Mouse (Mus musculus) ES-E14 (cell line): ENCODE measurements around the gene Ptk7. TPM values are rescaled to one million over a fixed set of nuclear protein-coding genes. Genes with fewer than 3 reads are reported as not detected.

ENCODE experiments used
- DNase-seq: peaks from one replicate; pipeline ENCODE4 v3.0.0-alpha.2; 2013; ENCODE audit warnings: low read depth, low spot score
- H3K27ac ChIP-seq: 2 replicates; pipeline ENCODE4 v1.5.1; 2012; ENCODE audit warnings: low read depth, mild to moderate bottlenecking, low read length, moderate library complexity, mixed read lengths; ENCODE audit not compliant: poor library complexity, insufficient read depth, severe bottlenecking
- H3K36me3 ChIP-seq: 2 replicates; pipeline ENCODE4 v1.6.1; 2012; ENCODE audit warnings: mild to moderate bottlenecking, low read length, moderate library complexity, mixed read lengths; ENCODE audit not compliant: control insufficient read depth, poor library complexity, insufficient read depth, severe bottlenecking
- H3K4me1 ChIP-seq, 2 experiments: fragments of 150-350 bp in 1 of 2; sonication (generic) in 1 of 2; 2 replicates each; pipeline ENCODE4 v1.6.1; 2012; ENCODE audit warnings: low read length in 2 of 2, mild to moderate bottlenecking in 1 of 2, mixed read lengths in 1 of 2; ENCODE audit not compliant: control insufficient read depth in 2 of 2, insufficient read depth in 2 of 2, poor library complexity in 1 of 2
- H3K4me3 ChIP-seq, 2 experiments: fragments of 150-350 bp in 1 of 2; sonication (generic) in 1 of 2; 2 replicates each; pipeline ENCODE4 v1.5.1; 2012; ENCODE audit warnings: low read length in 2 of 2, low read depth in 1 of 2, mild to moderate bottlenecking in 1 of 2, mixed read lengths in 1 of 2; ENCODE audit not compliant: insufficient read depth in 1 of 2, poor library complexity in 1 of 2, severe bottlenecking in 1 of 2
- H3K9ac ChIP-seq: 2 replicates; pipeline ENCODE4 v1.6.1; 2012; ENCODE audit warnings: low read depth, mild to moderate bottlenecking, low read length, mixed read lengths; ENCODE audit not compliant: poor library complexity, insufficient read depth, severe bottlenecking
- H3K9me3 ChIP-seq: fragments of 150-350 bp; sonication (generic); 2 replicates; pipeline ENCODE4 v1.6.1; 2012; ENCODE audit warnings: low read depth, mild to moderate bottlenecking, low read length; ENCODE audit not compliant: control insufficient read depth, insufficient read depth
- CHD2 ChIP-seq: IDR thresholded peaks from 2 replicates; pipeline ENCODE4 v1.6.1; 2014; ENCODE audit warnings: mild to moderate bottlenecking, low read depth, low read length, inconsistent platforms
- HCFC1 ChIP-seq: IDR thresholded peaks from 2 replicates; pipeline ENCODE4 v1.6.1; 2012; ENCODE audit warnings: low read length, inconsistent platforms, borderline replicate concordance; ENCODE audit not compliant: insufficient read depth
- MAFK ChIP-seq: IDR thresholded peaks from 2 replicates; pipeline ENCODE4 v1.6.1; 2014; ENCODE audit warnings: mild to moderate bottlenecking, low read depth, low read length, inconsistent platforms; ENCODE audit not compliant: insufficient read depth
- ZC3H11A ChIP-seq: IDR thresholded peaks from 2 replicates; pipeline ENCODE4 v1.6.1; 2012; ENCODE audit warnings: low read depth, mild to moderate bottlenecking, inconsistent platforms, low read length, borderline replicate concordance
- ZNF384 ChIP-seq: IDR thresholded peaks from 2 replicates; pipeline ENCODE4 v1.6.1; 2012; ENCODE audit warnings: low read depth, low read length, inconsistent platforms
- in situ Hi-C, 2 experiments: fragments of 600-800 bp; cut with MboI; formaldehyde crosslinking; loops; one replicate each; pipeline ENCODE4 v1.15.1; 2025; ENCODE audit warnings: low sequenced_read_pairs in 2 of 2, inconsistent platforms in 1 of 2; ENCODE audit not compliant: unreplicated experiment in 2 of 2
- total RNA-seq: library from RNA; depleted of rRNA; stranded (reverse); fragments of 300-350 nt; gene quantifications from 2 replicates; pipeline ENCODE4 v1.2.3, GENCODE M21; 2012

Gene Ptk7
- total RNA-seq, 1 experiment = 200 TPM

DNA sequence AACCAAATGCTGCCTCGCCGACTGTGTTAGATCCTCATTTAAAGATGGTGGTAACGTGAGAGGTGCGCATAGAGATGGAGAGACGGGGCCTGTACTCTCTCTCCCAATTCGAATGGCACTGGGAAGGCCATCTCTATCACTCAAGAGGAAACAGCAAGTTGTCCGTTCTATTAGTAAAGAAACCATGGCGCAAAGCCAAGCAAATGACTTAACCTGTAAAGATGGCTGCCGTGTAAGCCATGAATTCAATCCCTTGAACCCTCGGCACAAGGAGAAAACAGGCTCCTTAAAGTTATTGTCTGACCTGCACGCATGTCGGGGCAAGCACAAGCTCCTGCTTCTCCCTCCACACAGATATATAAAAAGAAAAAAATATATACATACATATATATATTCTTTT lies 11.5 kb downstream of the Ptk7 start:
- DNase-seq = no peak
- H3K27ac ChIP-seq = no peak overlapping the region; the same call in 1 of the 2 replicates
- H3K4me3 ChIP-seq = peak overlapping the region in 1 of 2 experiments; percentile 51; a peak in 1 of 4 replicates
- H3K9ac ChIP-seq = no peak overlapping the region
- H3K4me1 ChIP-seq = peaks cover 27 to 41% of the 10 kb centered on the region in 2 experiments
- in situ Hi-C loops = no loop called here
- H3K9me3 ChIP-seq = no peaks in the 10 kb centered on the region
- TF ChIP-seq ZC3H11A = no peak
- TF ChIP-seq ZNF384 = no peak
- TF ChIP-seq MAFK = no peak
- TF ChIP-seq HCFC1 = no peak
- no peak for TF ChIP-seq CHD2
- no peaks in the 10 kb centered on the region; the same call in 1 of the 2 replicates for H3K36me3 ChIP-seq

- no peak for DNase-seq
- H3K36me3 ChIP-seq = no peaks in the 10 kb centered on the region; the same call in 1 of the 2 replicates
- H3K4me3 ChIP-seq = no peak overlapping the region
- peak overlapping the region; percentile 4; the same call in 1 of the 2 replicates for H3K27ac ChIP-seq
- H3K4me1 ChIP-seq = peaks cover 35 to 41% of the 10 kb centered on the region in 2 experiments
- no peaks in the 10 kb centered on the region for H3K9me3 ChIP-seq
- peak overlapping the region; percentile 0; the same call in 1 of the 2 replicates for H3K9ac ChIP-seq
- in situ Hi-C loops = no loop called here
- TF ChIP-seq MAFK (no peak), CHD2 (no peak)
Observed at GRCm38 (mm10) chr17:46613229-46613628, 16.1 kb downstream of the Ptk7 start.

DNA sequence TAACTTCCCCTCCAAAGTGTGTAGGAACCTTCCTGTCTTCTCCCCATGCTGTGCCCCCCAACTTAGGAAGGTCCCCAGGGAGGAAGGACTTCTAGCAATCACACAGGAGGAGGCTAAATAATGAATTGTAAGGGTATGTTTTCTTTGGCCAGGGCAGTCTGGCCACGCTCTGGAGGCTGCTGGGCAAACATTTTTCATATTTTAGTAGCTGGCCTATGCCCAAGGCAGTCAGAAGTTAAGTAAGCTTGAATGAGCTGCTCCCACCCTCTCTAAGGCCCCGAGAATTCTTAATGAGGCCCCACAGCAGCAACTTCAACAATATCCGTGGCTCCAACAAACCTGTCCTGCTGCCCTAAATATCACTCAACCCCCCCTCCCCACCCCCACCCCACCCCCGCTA lies 16.5 kb downstream of the Ptk7 start:
- Histone ChIP-seq H3K27ac (peak overlapping the region; percentile 45; the same call in 1 of the 2 replicates), H3K9ac (no peak overlapping the region), H3K4me3 (no peak overlapping the region), H3K9me3 (no peaks in the 10 kb centered on the region), H3K36me3 (no peaks in the 10 kb centered on the region; the same call in 1 of the 2 replicates), H3K4me1 (peaks cover 33 to 43% of the 10 kb centered on the region in 2 experiments)
- in situ Hi-C loops = no loop called here
- TF ChIP-seq MAFK = no peak
- TF ChIP-seq CHD2 = no peak
- TF ChIP-seq HCFC1 = no peak
- no peak for TF ChIP-seq ZC3H11A
- TF ChIP-seq ZNF384 = no peak
- no peak for DNase-seq

DNA sequence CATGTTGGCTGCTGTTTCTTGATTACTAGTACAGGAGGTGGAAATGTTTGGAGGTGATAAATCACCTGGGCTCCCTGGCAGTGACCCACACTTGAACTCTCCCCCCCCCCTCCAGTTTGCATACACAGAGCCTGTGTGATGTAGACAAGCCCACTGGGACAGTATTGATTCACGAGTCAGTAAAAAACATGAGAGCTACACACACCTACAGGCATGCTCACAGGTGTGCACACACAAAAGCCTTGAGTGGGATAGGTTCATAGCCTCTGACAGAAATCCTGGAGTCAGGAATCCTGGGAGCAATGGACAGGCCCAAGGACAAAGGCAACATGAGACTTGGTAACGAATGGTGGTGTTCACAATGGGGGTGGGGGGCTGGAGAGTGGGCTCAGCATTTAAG lies 17.1 kb downstream of the Ptk7 start:
- Histone ChIP-seq H3K27ac (peak overlapping the region; percentile 45; the same call in 1 of the 2 replicates), H3K9ac (no peak overlapping the region), H3K36me3 (no peaks in the 10 kb centered on the region; the same call in 1 of the 2 replicates), H3K4me1 (peaks cover 28 to 44% of the 10 kb centered on the region in 2 experiments), H3K4me3 (no peak overlapping the region), H3K9me3 (no peaks in the 10 kb centered on the region)
- DNase-seq = no peak
- in situ Hi-C loops = no loop called here
- no peak for TF ChIP-seq ZC3H11A
- TF ChIP-seq CHD2 = no peak
- TF ChIP-seq HCFC1 = no peak
- TF ChIP-seq MAFK = no peak
- TF ChIP-seq ZNF384 = no peak

- Histone ChIP-seq H3K4me1 (peaks cover 28 to 42% of the 10 kb centered on the region in 2 experiments), H3K27ac (no peak overlapping the region)
Observed at GRCm38 (mm10) chr17:46611316-46611715, 18.0 kb downstream of the Ptk7 start.

More at GRCm38 (mm10) chr17:46611316-46611715, 18.0 kb downstream of the Ptk7 start:
- in situ Hi-C loops = no loop called here
- Histone ChIP-seq H3K9me3 (no peaks in the 10 kb centered on the region), H3K9ac (no peak overlapping the region), H3K36me3 (no peaks in the 10 kb centered on the region; the same call in 1 of the 2 replicates), H3K4me3 (0 out of 4 replicates have a peak overlapping the region, but pooled peaks of 1 of the 2 experiments have one; percentile 17)
- DNase-seq = no peak
- TF ChIP-seq ZNF384 (no peak), CHD2 (no peak), HCFC1 (no peak), MAFK (no peak), ZC3H11A (no peak)
